Mouse (Mus musculus) CH12.LX (cell line): ENCODE data around the gene Spryd3. TPM values are rescaled to one million over a fixed set of nuclear protein-coding genes. Genes with fewer than 3 reads are reported as not detected.

Experiments
- DNase-seq: peaks from one replicate; pipeline ENCODE4 v3.0.0-alpha.2; 2013; ENCODE audit errors: extremely low read depth
- H3K27ac ChIP-seq: 2 replicates; pipeline ENCODE4 v1.5.1; 2012; ENCODE audit warnings: low read depth, mild to moderate bottlenecking, control low read depth, moderate library complexity; ENCODE audit not compliant: insufficient read depth
- H3K27me3 ChIP-seq: replicated peaks from 2 replicates; pipeline ENCODE3; 2012; ENCODE audit warnings: inconsistent platforms
- H3K36me3 ChIP-seq, 2 experiments: replicated peaks in 1 of 2; 2 replicates each; pipeline versions ENCODE3 to v1.6.1; 2012; ENCODE audit warnings: inconsistent platforms in 1 of 2, low read length in 1 of 2, mild to moderate bottlenecking in 1 of 2, mixed read lengths in 1 of 2, moderate library complexity in 1 of 2; ENCODE audit not compliant: control insufficient read depth in 1 of 2, insufficient read depth in 1 of 2
- H3K4me1 ChIP-seq, 2 experiments: 2 replicates each; pipeline ENCODE4 v1.6.1; 2012; ENCODE audit warnings: inconsistent platforms in 1 of 2, moderate library complexity in 1 of 2; ENCODE audit not compliant: insufficient read depth in 2 of 2, control insufficient read depth in 1 of 2
- H3K4me2 ChIP-seq: 2 replicates; pipeline ENCODE4 v1.6.1; 2012; ENCODE audit warnings: low read depth, mild to moderate bottlenecking, control low read depth; ENCODE audit not compliant: poor library complexity, insufficient read depth, severe bottlenecking
- H3K4me3 ChIP-seq, 3 experiments: fragments of 150-350 bp in 1 of 3; sonication (generic) in 1 of 3; replicated peaks in 1 of 3; 2 replicates each; pipeline versions ENCODE3 to v1.5.1; 2011 to 2012; ENCODE audit warnings: low read depth in 2 of 3, low read length in 2 of 3, mild to moderate bottlenecking in 2 of 3, moderate library complexity in 2 of 3, control low read depth in 1 of 3, improper control_type of control experiment in 1 of 3, inconsistent platforms in 1 of 3, mixed read lengths in 1 of 3; ENCODE audit not compliant: poor library complexity in 1 of 3
- H3K79me2 ChIP-seq: replicated peaks from 2 replicates; pipeline ENCODE4 v1.6.1; 2012; ENCODE audit warnings: mild to moderate bottlenecking, moderate library complexity; ENCODE audit not compliant: control insufficient read depth, poor library complexity, insufficient read depth, severe bottlenecking; ENCODE audit errors: extremely low read depth
- H3K9ac ChIP-seq: 2 replicates; pipeline ENCODE4 v1.6.1; 2012; ENCODE audit warnings: low read depth, mild to moderate bottlenecking, control low read depth, moderate library complexity; ENCODE audit not compliant: insufficient read depth
- H3K9me3 ChIP-seq: replicated peaks from 2 replicates; pipeline ENCODE3; 2012; ENCODE audit warnings: low read length, inconsistent platforms, mixed read lengths
- CTCF ChIP-seq, 2 experiments: IDR thresholded peaks in 1 of 2; conservative IDR thresholded peaks in 1 of 2; 2 replicates each; pipeline ENCODE4 v1.5.1; 2011 to 2012; ENCODE audit warnings: low read depth in 2 of 2, low read length in 2 of 2, improper control_type of control experiment in 1 of 2, inconsistent platforms in 1 of 2, mild to moderate bottlenecking in 1 of 2, moderate library complexity in 1 of 2
- ELF1 ChIP-seq: IDR thresholded peaks from 2 replicates; pipeline ENCODE4 v1.6.1; 2014; ENCODE audit warnings: low read depth, mild to moderate bottlenecking, inconsistent platforms, low read length, improper control_type of control experiment
- EP300 ChIP-seq: IDR thresholded peaks from 2 replicates; pipeline ENCODE4 v1.6.1; 2011; ENCODE audit warnings: low read length, improper control_type of control experiment
- HCFC1 ChIP-seq: IDR thresholded peaks from 2 replicates; pipeline ENCODE4 v1.6.1; 2012; ENCODE audit warnings: low read depth, mild to moderate bottlenecking, inconsistent platforms, low read length, improper control_type of control experiment
- IRF4 ChIP-seq: IDR thresholded peaks from 2 replicates; pipeline ENCODE4 v1.6.1; 2014; ENCODE audit warnings: low read depth, mild to moderate bottlenecking, inconsistent platforms, low read length, improper control_type of control experiment
- JUN ChIP-seq: IDR thresholded peaks from 2 replicates; pipeline ENCODE4 v1.6.1; 2011; ENCODE audit warnings: low read depth, mild to moderate bottlenecking, low read length, improper control_type of control experiment, moderate library complexity; ENCODE audit not compliant: insufficient read depth
- JUND ChIP-seq: conservative IDR thresholded peaks from 2 replicates; pipeline ENCODE4 v1.6.1; 2011; ENCODE audit warnings: low read depth, low read length, improper control_type of control experiment
- MAX ChIP-seq: IDR thresholded peaks from 2 replicates; pipeline ENCODE4 v1.6.1; 2011; ENCODE audit warnings: low read length, improper control_type of control experiment
- MAZ ChIP-seq: IDR thresholded peaks from 2 replicates; pipeline ENCODE4 v1.6.1; 2012; ENCODE audit warnings: low read depth, mild to moderate bottlenecking, inconsistent platforms, low read length, improper control_type of control experiment, moderate library complexity
- MEF2A ChIP-seq: IDR thresholded peaks from 2 replicates; pipeline ENCODE4 v1.6.1; 2014; ENCODE audit warnings: low read depth, mild to moderate bottlenecking, inconsistent platforms, low read length, improper control_type of control experiment, borderline replicate concordance
- MXI1 ChIP-seq: IDR thresholded peaks from 2 replicates; pipeline ENCODE4 v1.6.1; 2011; ENCODE audit warnings: mild to moderate bottlenecking, low read depth, low read length, improper control_type of control experiment
- RAD21 ChIP-seq: IDR thresholded peaks from 2 replicates; pipeline ENCODE4 v1.6.1; 2011; ENCODE audit warnings: low read depth, mild to moderate bottlenecking, low read length, improper control_type of control experiment, moderate library complexity
- TBP ChIP-seq: conservative IDR thresholded peaks from 2 replicates; pipeline ENCODE4 v1.6.1; 2011; ENCODE audit warnings: low read depth, low read length, improper control_type of control experiment
- UBTF ChIP-seq: IDR thresholded peaks from 2 replicates; pipeline ENCODE4 v1.6.1; 2012; ENCODE audit warnings: low read depth, mild to moderate bottlenecking, inconsistent platforms, low read length, improper control_type of control experiment, moderate library complexity
- ZKSCAN1 ChIP-seq: IDR thresholded peaks from 2 replicates; pipeline ENCODE4 v1.6.1; 2012; ENCODE audit warnings: low read depth, inconsistent platforms, low read length, improper control_type of control experiment, borderline replicate concordance
- dilution Hi-C: fragments of 300-500 bp; cut with MboI; formaldehyde crosslinking; loops from 2 replicates; pipeline ENCODE4 v1.14.3; 2020; ENCODE audit warnings: low sequenced_read_pairs; ENCODE audit not compliant: extremely low pct_unique_long_range_greater_than_20kb, extremely low pct_ligation_motif_present
- in situ Hi-C: fragments of 300-500 bp; cut with MboI; formaldehyde crosslinking; loops from 3 replicates; pipeline ENCODE4 v1.14.3; 2019; ENCODE audit warnings: low sequenced_read_pairs, low pct_ligation_motif_present, low pct_unique_long_range_greater_than_20kb, mixed read lengths
- polyA plus RNA-seq: library from polyadenylated mRNA; unstranded; fragments of >175 nt; gene quantifications from 2 replicates; pipeline ENCODE4 v1.2.1, GENCODE M21; 2012; ENCODE audit warnings: low read depth; ENCODE audit not compliant: insufficient read length
- total RNA-seq, 2 experiments: library from RNA; depleted of rRNA; stranded (reverse); fragments of 300-350 nt in 1 of 2; fragments of >200 nt in 1 of 2; gene quantifications; 2 replicates each; pipeline ENCODE4 v1.2.3; 2012 to 2014

The Spryd3 gene
- total and polyA plus RNA-seq, 3 experiments: 21.5 to 25.7 (median 21.6) TPM

GRCm38 (mm10) chr15:102073559-102074069, 62.4 kb downstream of the Spryd3 start, which contains the start of gene Eif4b (continued):
- TF ChIP-seq JUND (no peak), UBTF (no peak), TBP (0 out of 2 replicates have a peak, but pooled peaks have one; percentile 27), MAZ (peak; percentile 84; the same call in 1 of the 2 replicates), HCFC1 (peak; percentile 83), CTCF (conservative IDR thresholded peaks at IDR 0.05 in 1 of 2, IDR thresholded peaks at IDR 0.05 in 1 of 2; ENCODE audit: low read depth in 2 of 2, low read length in 2 of 2) (no peak), EP300 (no peak), IRF4 (peak; percentile 71), RAD21 (no peak), ELF1 (peak; percentile 79), MXI1 (peak; percentile 55; the same call in 1 of the 2 replicates)
- TF ChIP-seq, all 38 proteins: peak for 22

GRCm38 (mm10) chr15:102072963-102073558, 63.0 kb downstream of the Spryd3 start:
- no peaks in the 10 kb centered on the region for H3K27me3 ChIP-seq
- H3K79me2 ChIP-seq: peaks cover 41% of the 10 kb centered on the region
- peaks cover 12 to 63% of the 10 kb centered on the region in 2 experiments for H3K4me1 ChIP-seq
- H3K4me3 ChIP-seq: peak overlapping the region in 2 of 3 experiments; percentile 39 to 94
- H3K4me2 ChIP-seq: peak overlapping the region; percentile 58; the same call in 1 of the 2 replicates
- no peak for DNase-seq
- H3K36me3 ChIP-seq: peaks cover 0 to 12% of the 10 kb centered on the region in 2 experiments
- H3K9ac ChIP-seq: peak overlapping the region; percentile 58
- H3K9me3 ChIP-seq: no peaks in the 10 kb centered on the region
- dilution Hi-C loops (no loop called here), in situ Hi-C loops (loop anchor here (5.0 kb wide), 1 partner anchor 751 kb away; no protein-coding TSS in a partner anchor)
- H3K27ac ChIP-seq: no peak overlapping the region
- TF ChIP-seq JUN (no peak), MEF2A (0 out of 2 replicates have a peak, but pooled peaks have one; percentile 5), TBP (peak; percentile 55; the same call in 1 of the 2 replicates), MAX (no peak), ZKSCAN1 (no peak)
